Mouse (Mus musculus): Measurements from ENCODE around the gene Pik3ap1. TPM values are rescaled to one million over a fixed set of nuclear protein-coding genes. Genes with fewer than 3 reads are reported as not detected.

The Pik3ap1 gene
- total and polyA plus RNA-seq, 3 experiments: 26.7 to 106 (median 37.4) TPM

DNA sequence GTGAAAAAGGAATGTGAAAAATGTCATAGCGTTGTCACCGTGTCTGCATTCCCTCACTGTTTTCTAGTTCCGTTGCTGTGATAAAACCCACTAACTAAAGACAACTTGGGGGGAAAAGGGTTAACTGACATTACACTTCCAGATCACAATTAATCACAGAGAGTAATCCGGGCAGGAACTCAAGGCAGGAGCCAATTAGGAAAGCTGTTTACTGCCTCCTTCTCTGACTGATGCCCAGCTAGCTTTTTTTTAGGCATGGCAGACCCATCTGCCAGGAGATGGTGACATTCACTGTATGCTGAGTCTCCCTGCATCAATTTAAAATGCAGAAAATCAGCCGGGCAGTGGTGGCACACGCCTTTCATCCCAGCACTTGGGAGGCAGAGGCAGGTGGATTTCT, 4.4 kb upstream of the Pik3ap1 start:
- dilution Hi-C loops (cut with MboI; ENCODE audit: extremely low pct_ligation_motif_present, extremely low pct_unique_long_range_greater_than_20kb, low sequenced_read_pairs): no loop called here
- DNase-seq (ENCODE audit: extremely low read depth): no peak
- Histone ChIP-seq H3K27me3 (replicated peaks) (no peaks in the 10 kb centered on the region), H3K4me3 (replicated peaks in 1 of 3; ENCODE audit: low read depth in 2 of 3, low read length in 2 of 3, poor library complexity in 1 of 3) (no peak overlapping the region), H3K27ac (ENCODE audit: insufficient read depth, low read depth) (no peak overlapping the region), H3K4me2 (ENCODE audit: insufficient read depth, low read depth, poor library complexity, severe bottlenecking) (no peak overlapping the region), H3K4me1 (ENCODE audit: control insufficient read depth in 1 of 2, insufficient read depth in 2 of 2) (peaks cover 9 to 30% of the 10 kb centered on the region in 2 experiments), H3K9ac (ENCODE audit: insufficient read depth, low read depth) (no peak overlapping the region), H3K36me3 (replicated peaks in 1 of 2; ENCODE audit: control insufficient read depth in 1 of 2, insufficient read depth in 1 of 2, low read length in 1 of 2) (no peaks in the 10 kb centered on the region), H3K9me3 (replicated peaks; ENCODE audit: low read length) (no peaks in the 10 kb centered on the region), H3K79me2 (replicated peaks; ENCODE audit: control insufficient read depth, extremely low read depth, insufficient read depth, poor library complexity, severe bottlenecking) (no peaks in the 10 kb centered on the region)
- TF ChIP-seq MXI1 (IDR thresholded peaks at IDR 0.05; ENCODE audit: low read depth, low read length) (no peak), MEF2A (IDR thresholded peaks at IDR 0.05; ENCODE audit: borderline replicate concordance, low read depth, low read length) (no peak)
- in situ Hi-C loops (cut with MboI; ENCODE audit: low pct_ligation_motif_present, low pct_unique_long_range_greater_than_20kb, low sequenced_read_pairs): loop anchor here (5.0 kb wide), 1 partner anchor 72 kb away; no protein-coding TSS in a partner anchor

DNA sequence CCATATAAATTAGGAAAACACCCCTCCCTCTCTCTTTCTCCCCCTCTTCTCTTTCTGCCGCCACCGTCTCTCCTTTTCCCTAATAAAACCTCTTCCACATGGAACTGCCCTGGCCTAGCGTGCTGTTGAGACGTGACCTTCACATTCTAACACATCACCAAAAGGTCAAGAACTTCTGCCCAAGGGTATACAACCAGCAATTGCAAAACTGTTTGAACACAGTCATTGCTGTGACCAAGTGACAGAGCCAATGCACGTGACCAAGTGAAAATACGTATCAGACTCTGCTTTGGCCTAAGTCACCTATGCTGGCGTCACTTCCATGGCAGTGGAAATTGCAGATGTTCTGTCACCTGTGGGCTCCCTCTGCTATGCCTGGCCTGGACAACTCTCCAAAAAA, 3.3 kb upstream of the Pik3ap1 start:
- dilution Hi-C loops (cut with MboI; ENCODE audit: extremely low pct_ligation_motif_present, extremely low pct_unique_long_range_greater_than_20kb, low sequenced_read_pairs): no loop called here
- Histone ChIP-seq H3K4me1 (ENCODE audit: control insufficient read depth in 1 of 2, insufficient read depth in 2 of 2) (peaks cover 9 to 29% of the 10 kb centered on the region in 2 experiments), H3K27me3 (replicated peaks) (no peaks in the 10 kb centered on the region), H3K27ac (ENCODE audit: insufficient read depth, low read depth) (no peak overlapping the region), H3K9me3 (replicated peaks; ENCODE audit: low read length) (no peaks in the 10 kb centered on the region), H3K9ac (ENCODE audit: insufficient read depth, low read depth) (no peak overlapping the region), H3K79me2 (replicated peaks; ENCODE audit: control insufficient read depth, extremely low read depth, insufficient read depth, poor library complexity, severe bottlenecking) (peaks cover 9% of the 10 kb centered on the region), H3K36me3 (replicated peaks in 1 of 2; ENCODE audit: control insufficient read depth in 1 of 2, insufficient read depth in 1 of 2, low read length in 1 of 2) (no peaks in the 10 kb centered on the region), H3K4me3 (replicated peaks in 1 of 3; ENCODE audit: low read depth in 2 of 3, low read length in 2 of 3, poor library complexity in 1 of 3) (no peak overlapping the region), H3K4me2 (ENCODE audit: insufficient read depth, low read depth, poor library complexity, severe bottlenecking) (no peak overlapping the region)
- DNase-seq (ENCODE audit: extremely low read depth): no peak
- in situ Hi-C loops (cut with MboI; ENCODE audit: low pct_ligation_motif_present, low pct_unique_long_range_greater_than_20kb, low sequenced_read_pairs): loop anchor here (5.0 kb wide), 1 partner anchor 71 kb away; no protein-coding TSS in a partner anchor
- TF ChIP-seq ZNF384 (IDR thresholded peaks at IDR 0.05; ENCODE audit: low read depth, low read length) (no peak), SMC3 (IDR thresholded peaks at IDR 0.05; ENCODE audit: low read depth, low read length) (no peak), ZKSCAN1 (IDR thresholded peaks at IDR 0.05; ENCODE audit: borderline replicate concordance, low read depth, low read length) (no peak), ETS1 (conservative IDR thresholded peaks at IDR 0.05; ENCODE audit: low read depth, low read length) (no peak), GABPA (IDR thresholded peaks at IDR 0.05; ENCODE audit: insufficient replicate concordance, low read depth, low read length) (no peak), UBTF (IDR thresholded peaks at IDR 0.05; ENCODE audit: low read depth, low read length) (no peak), JUN (IDR thresholded peaks at IDR 0.05; ENCODE audit: insufficient read depth, low read depth, low read length) (no peak), CTCF (conservative IDR thresholded peaks at IDR 0.05 in 1 of 2, IDR thresholded peaks at IDR 0.05 in 1 of 2; ENCODE audit: low read depth in 2 of 2, low read length in 2 of 2) (no peak), TCF12 (IDR thresholded peaks at IDR 0.05; ENCODE audit: low read depth, low read length) (no peak), CHD2 (IDR thresholded peaks at IDR 0.05; ENCODE audit: low read length) (no peak), MAFK (IDR thresholded peaks at IDR 0.05; ENCODE audit: insufficient replicate concordance, low read length) (no peak), SIN3A (IDR thresholded peaks at IDR 0.05; ENCODE audit: low read length) (no peak), USF2 (conservative IDR thresholded peaks at IDR 0.05; ENCODE audit: low read depth, low read length) (no peak), ELF1 (IDR thresholded peaks at IDR 0.05; ENCODE audit: low read depth, low read length) (no peak), JUND (conservative IDR thresholded peaks at IDR 0.05; ENCODE audit: low read depth, low read length) (no peak), IRF4 (IDR thresholded peaks at IDR 0.05; ENCODE audit: low read depth, low read length) (no peak), KAT2A (IDR thresholded peaks at IDR 0.05; ENCODE audit: insufficient replicate concordance, low read length) (no peak)

Measured in CH12.LX (cell line).